Mouse (Mus musculus) gastrocnemius, postnatal 4 days (tissue): ENCODE measurements around the gene Tsg101. TPM values are rescaled to one million over a fixed set of nuclear protein-coding genes. Genes with fewer than 3 reads are reported as not detected.
"Not testable (repeated sequence)": the region's sequence is repeated elsewhere in the genome, so short reads cannot be mapped to it uniquely, and the experiment has no call there.

ENCODE experiments used
- DNase-seq, 2 experiments: peaks; one replicate each; pipeline ENCODE4 v3.0.0; 2021 to 2022; ENCODE audit warnings: low spot score in 2 of 2, mixed read lengths in 2 of 2
- long read RNA-seq, 2 experiments: library from polyadenylated mRNA; stranded (forward); transcript quantifications; one replicate each; pipeline ENCODE4 v2.0.0; 2021
- total RNA-seq, 2 experiments: library from RNA; stranded (reverse); gene quantifications; 2 replicates each; pipeline ENCODE4 v1.2.3; 2021

The Tsg101 gene
- 10 to 100 TPM; 67.3 to 72.0 TPM for total RNA-seq
- long read RNA-seq, experiment 1, transcript Tsg101-201 (10 exons, 1,949 nt), result major isoform, 174 of 235 reads
- long read RNA-seq, experiment 1, partial matches to known transcripts, result 4 of 235 reads
- long read RNA-seq, experiment 1, other reads (novel, unspliced or antisense), result 57 of 235 reads
- long read RNA-seq, experiment 2, transcript Tsg101-201 (10 exons, 1,949 nt), result major isoform, 107 of 164 reads
- long read RNA-seq, experiment 2, partial matches to known transcripts, result 3 of 164 reads
- long read RNA-seq, experiment 2, other reads (novel, unspliced or antisense), result 54 of 164 reads

- DNase-seq, result peak; percentile 85 to 94
Observed at GRCm38 (mm10) chr7:46919551-46920176, at the start of gene Tsg101. Gene Tsg101, minus strand, starts transcription at chr7:46919969.

GRCm38 (mm10) chr7:46964070-46964469 lies 44.3 kb upstream of the Tsg101 start:
- DNase-seq, result no peak

- DNase-seq, result peak; percentile 34 to 71
Observed at GRCm38 (mm10) chr7:46962806-46963618, 43.2 kb upstream of the Tsg101 start.

- DNase-seq, result no peak
Observed at GRCm38 (mm10) chr7:46962132-46962531, 42.4 kb upstream of the Tsg101 start.

GRCm38 (mm10) chr7:46960991-46961390 lies 41.2 kb upstream of the Tsg101 start:
- no peak for DNase-seq

- no peak for DNase-seq
Observed at GRCm38 (mm10) chr7:46958853-46959252, 39.1 kb upstream of the Tsg101 start.

- peak; percentile 82 to 94 for DNase-seq
Observed at GRCm38 (mm10) chr7:46957831-46958691, 38.3 kb upstream of the Tsg101 start, which contains the start of gene Uevld. Gene Uevld, minus strand, starts transcription at chr7:46958527.

GRCm38 (mm10) chr7:46935847-46936246 lies 16.1 kb upstream of the Tsg101 start:
- peak in 1 of 2 experiments; percentile 20 for DNase-seq

- no peak for DNase-seq
Observed at GRCm38 (mm10) chr7:46934788-46935187, 15.0 kb upstream of the Tsg101 start.

- no peak for DNase-seq
Observed at GRCm38 (mm10) chr7:46931370-46931769, 11.6 kb upstream of the Tsg101 start.

- no peak for DNase-seq
Observed at GRCm38 (mm10) chr7:46928291-46928690, 8.5 kb upstream of the Tsg101 start.

GRCm38 (mm10) chr7:46922075-46922474 lies 2.3 kb upstream of the Tsg101 start:
- no peak for DNase-seq

GRCm38 (mm10) chr7:46918678-46919371 lies 944 bp downstream of the Tsg101 start:
- no peak for DNase-seq

- no peak for DNase-seq
Observed at GRCm38 (mm10) chr7:46916376-46916775, 3.4 kb downstream of the Tsg101 start.

- DNase-seq, result no peak
Observed at GRCm38 (mm10) chr7:46911250-46911649, 8.5 kb downstream of the Tsg101 start.

GRCm38 (mm10) chr7:46899343-46899742 lies 20.4 kb downstream of the Tsg101 start:
- DNase-seq, result no peak

GRCm38 (mm10) chr7:46895511-46895910 lies 24.3 kb downstream of the Tsg101 start:
- no peak for DNase-seq

GRCm38 (mm10) chr7:46883304-46883703 lies 36.5 kb downstream of the Tsg101 start:
- no peak for DNase-seq

- not testable (repeated sequence) for DNase-seq
Observed at GRCm38 (mm10) chr7:46881941-46882340, 37.8 kb downstream of the Tsg101 start.

- DNase-seq, result no peak
Observed at GRCm38 (mm10) chr7:46880992-46881391, 38.8 kb downstream of the Tsg101 start.
